Mouse (Mus musculus) forebrain, embryonic 15.5 days (tissue): ENCODE results near the gene Ehbp1. TPM values are rescaled to one million over a fixed set of nuclear protein-coding genes. Genes with fewer than 3 reads are reported as not detected.

ENCODE experiments used
- ATAC-seq: fragments of 200-750 bp; cut with Nextera tagmentation; replicated peaks from 2 replicates; pipeline ENCODE4 v1.8.0; 2017; ENCODE audit warnings: mild to moderate bottlenecking, moderate TSS enrichment, moderate library complexity
- H3K27ac ChIP-seq: fragments of 300-500 bp; sonication (generic); replicated peaks from 2 replicates; pipeline ENCODE4 v1.5.1; 2015; ENCODE audit warnings: mild to moderate bottlenecking, inconsistent platforms
- H3K27me3 ChIP-seq: fragments of 300-500 bp; sonication (generic); 2 replicates; pipeline ENCODE4 v1.6.1; 2015; ENCODE audit warnings: inconsistent platforms
- H3K36me3 ChIP-seq: fragments of 300-500 bp; sonication (generic); 2 replicates; pipeline ENCODE4 v1.6.1; 2015; ENCODE audit warnings: mild to moderate bottlenecking, inconsistent platforms
- H3K4me1 ChIP-seq: fragments of 300-500 bp; sonication (generic); 2 replicates; pipeline ENCODE4 v1.6.1; 2015; ENCODE audit warnings: inconsistent platforms
- H3K4me2 ChIP-seq: fragments of 300-500 bp; sonication (generic); replicated peaks from 2 replicates; pipeline ENCODE4 v1.6.1; 2015; ENCODE audit warnings: mild to moderate bottlenecking, inconsistent platforms
- H3K4me3 ChIP-seq: fragments of 300-500 bp; sonication (generic); 2 replicates; pipeline ENCODE4 v1.5.1; 2015; ENCODE audit warnings: mild to moderate bottlenecking, inconsistent platforms
- H3K9ac ChIP-seq: fragments of 300-500 bp; sonication (generic); replicated peaks from 2 replicates; pipeline ENCODE4 v1.6.1; 2015; ENCODE audit warnings: mild to moderate bottlenecking, inconsistent platforms
- H3K9me3 ChIP-seq: fragments of 300-500 bp; sonication (generic); 2 replicates; pipeline ENCODE4 v1.6.1; 2016; ENCODE audit warnings: inconsistent platforms
- WGBS: fragments of 180-500 bp; shearing (Covaris S2); methylation state at CpG from one replicate; pipeline ENCODE4 v1.1.7; 2015; ENCODE audit warnings: mixed read lengths; 5-methylcytosine and 5-hydroxymethylcytosine counted together
- polyA plus RNA-seq: library from polyadenylated mRNA; unstranded; fragments of >200 nt; fragmentation: Nextera tagmentation; extraction: Ambion mirVana; gene quantifications from 2 replicates; pipeline ENCODE4 v1.2.1, GENCODE M21; 2015

The Ehbp1 gene
- polyA plus RNA-seq, 1 experiment from 2014 or later = 21.2 TPM

- H3K9me3 ChIP-seq = no peaks in the 10 kb centered on the region
- H3K4me3 ChIP-seq = no peak overlapping the region
- no peak overlapping the region for H3K4me2 ChIP-seq
- ATAC-seq = no peak
- H3K27ac ChIP-seq = no peak overlapping the region
- 76% methylated on average over 2 of the region's 2 CpGs for WGBS
- no peak overlapping the region for H3K9ac ChIP-seq
- H3K36me3 ChIP-seq = no peaks in the 10 kb centered on the region
- H3K27me3 ChIP-seq = no peaks in the 10 kb centered on the region
- H3K4me1 ChIP-seq = no peaks in the 10 kb centered on the region
Observed at GRCm38 (mm10) chr11:22218222-22218621, 123.9 kb downstream of the Ehbp1 start.

DNA sequence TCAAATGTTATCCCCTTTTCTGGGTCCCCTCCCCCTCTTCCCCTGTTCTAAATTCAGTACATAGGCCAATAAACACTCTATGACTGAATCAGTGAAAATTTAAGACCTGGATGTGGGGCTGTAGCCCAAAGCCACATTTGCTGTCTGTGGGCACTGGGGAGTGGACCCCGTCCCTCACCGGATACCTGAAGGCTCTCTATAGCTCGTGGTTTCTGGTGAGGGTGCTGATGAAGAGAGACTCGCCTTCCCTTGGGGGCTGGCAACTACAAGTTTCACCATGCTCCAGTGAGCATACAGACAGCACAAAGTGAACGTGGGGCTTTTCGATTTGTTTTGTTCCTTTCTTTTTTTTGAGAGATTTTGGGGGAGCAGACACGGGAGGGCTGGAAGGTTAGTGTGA, 125.2 kb downstream of the Ehbp1 start:
- Histone ChIP-seq H3K9ac (no peak overlapping the region), H3K27ac (no peak overlapping the region), H3K9me3 (no peaks in the 10 kb centered on the region), H3K4me3 (no peak overlapping the region), H3K36me3 (no peaks in the 10 kb centered on the region), H3K4me2 (no peak overlapping the region), H3K4me1 (no peaks in the 10 kb centered on the region), H3K27me3 (no peaks in the 10 kb centered on the region)
- WGBS = 47% methylated on average over 7 of the region's 7 CpGs
- no peak for ATAC-seq

- peak; percentile 95 for ATAC-seq
- H3K4me2 ChIP-seq = no peak overlapping the region
Observed at GRCm38 (mm10) chr11:22206611-22207010, 135.5 kb downstream of the Ehbp1 start.

GRCm38 (mm10) chr11:22206191-22206590, 135.9 kb downstream of the Ehbp1 start:
- Histone ChIP-seq H3K9me3 (no peaks in the 10 kb centered on the region), H3K27me3 (no peaks in the 10 kb centered on the region), H3K4me2 (no peak overlapping the region), H3K4me3 (no peak overlapping the region), H3K27ac (no peak overlapping the region), H3K36me3 (no peaks in the 10 kb centered on the region), H3K9ac (no peak overlapping the region), H3K4me1 (peaks cover 10% of the 10 kb centered on the region; the same call in 1 of the 2 replicates)
- ATAC-seq = peak; percentile 42
- 8% methylated on average over 2 of the region's 2 CpGs for whole genome bisulfite sequencing

More at GRCm38 (mm10) chr11:22206611-22207010, 135.5 kb downstream of the Ehbp1 start:
- Histone ChIP-seq H3K36me3 (no peaks in the 10 kb centered on the region), H3K9me3 (no peaks in the 10 kb centered on the region), H3K4me3 (no peak overlapping the region), H3K27me3 (no peaks in the 10 kb centered on the region), H3K4me1 (peaks cover 10% of the 10 kb centered on the region; the same call in 1 of the 2 replicates), H3K9ac (no peak overlapping the region), H3K27ac (no peak overlapping the region)
- 13% methylated on average over 1 of the region's 1 CpGs for WGBS

GRCm38 (mm10) chr11:22203413-22203812, 138.7 kb downstream of the Ehbp1 start:
- Histone ChIP-seq H3K27ac (no peak overlapping the region), H3K9me3 (no peaks in the 10 kb centered on the region), H3K4me1 (peaks cover 19% of the 10 kb centered on the region), H3K9ac (no peak overlapping the region), H3K4me2 (no peak overlapping the region), H3K27me3 (no peaks in the 10 kb centered on the region), H3K36me3 (no peaks in the 10 kb centered on the region), H3K4me3 (no peak overlapping the region)
- no peak for ATAC-seq
- 83% methylated on average over 5 of the region's 5 CpGs for WGBS

DNA sequence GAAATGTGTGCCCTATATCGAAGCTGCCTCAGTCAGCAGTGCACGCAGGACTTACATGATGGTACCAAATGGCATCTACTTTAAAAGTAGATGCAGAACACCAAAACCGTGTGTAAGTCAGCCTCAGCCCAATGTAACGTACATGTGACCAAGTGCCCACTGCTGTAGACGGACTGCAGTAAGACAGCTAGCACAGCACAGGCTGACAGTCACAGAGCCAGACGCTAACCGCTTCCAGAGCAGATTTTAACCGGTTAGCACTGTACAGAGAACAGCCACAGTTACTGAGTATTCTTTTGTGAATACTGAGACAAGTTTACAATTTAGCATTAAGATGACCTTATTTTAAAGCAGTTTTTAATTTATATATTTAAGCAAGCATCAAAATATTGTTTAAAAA, 141.0 kb downstream of the Ehbp1 start:
- 0 out of 2 replicates have a peak, but pooled peaks have one; percentile 55 for ATAC-seq
- Histone ChIP-seq H3K9ac (no peak overlapping the region), H3K4me2 (no peak overlapping the region), H3K27me3 (no peaks in the 10 kb centered on the region), H3K9me3 (no peaks in the 10 kb centered on the region), H3K27ac (no peak overlapping the region), H3K4me1 (peaks cover 14% of the 10 kb centered on the region), H3K4me3 (no peak overlapping the region), H3K36me3 (no peaks in the 10 kb centered on the region)
- WGBS = 79% methylated on average over 8 of the region's 8 CpGs

GRCm38 (mm10) chr11:22199881-22200280, 142.2 kb downstream of the Ehbp1 start:
- no peaks in the 10 kb centered on the region for H3K27me3 ChIP-seq
- no peak overlapping the region for H3K4me2 ChIP-seq
- 20% methylated on average over 3 of the region's 3 CpGs for WGBS

DNA sequence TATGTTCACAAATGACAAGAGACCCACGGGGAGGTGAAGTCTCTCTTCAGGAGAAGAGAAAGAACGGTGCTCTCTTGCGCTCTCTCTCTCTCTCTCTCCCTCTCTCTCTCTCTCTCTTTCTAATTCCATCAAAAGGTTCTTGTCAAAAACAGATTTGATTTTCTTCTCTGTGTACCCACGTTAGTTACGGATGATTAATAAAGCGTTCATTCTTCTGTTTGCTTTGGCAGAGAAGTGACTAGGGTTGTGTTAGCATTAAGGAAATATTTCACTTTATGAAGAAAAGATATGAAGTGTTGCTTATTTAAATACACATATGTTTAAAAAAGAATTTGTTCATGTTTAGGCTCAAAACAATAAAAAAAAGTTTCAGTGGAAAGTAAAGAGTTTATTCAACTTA, 143.7 kb downstream of the Ehbp1 start:
- ATAC-seq = no peak
- Histone ChIP-seq H3K9ac (no peak overlapping the region), H3K4me3 (no peak overlapping the region), H3K27me3 (no peaks in the 10 kb centered on the region), H3K4me1 (peaks cover 9% of the 10 kb centered on the region), H3K4me2 (no peak overlapping the region), H3K27ac (no peak overlapping the region), H3K9me3 (no peaks in the 10 kb centered on the region), H3K36me3 (no peaks in the 10 kb centered on the region)
- WGBS = 25% methylated on average over 6 of the region's 6 CpGs

More at GRCm38 (mm10) chr11:22199881-22200280, 142.2 kb downstream of the Ehbp1 start:
- H3K9ac ChIP-seq = no peak overlapping the region
- no peaks in the 10 kb centered on the region for H3K36me3 ChIP-seq
- H3K4me3 ChIP-seq = no peak overlapping the region
- no peaks in the 10 kb centered on the region for H3K9me3 ChIP-seq
- H3K27ac ChIP-seq = no peak overlapping the region
- ATAC-seq = 0 out of 2 replicates have a peak, but pooled peaks have one; percentile 46
- H3K4me1 ChIP-seq = peaks cover 9% of the 10 kb centered on the region

DNA sequence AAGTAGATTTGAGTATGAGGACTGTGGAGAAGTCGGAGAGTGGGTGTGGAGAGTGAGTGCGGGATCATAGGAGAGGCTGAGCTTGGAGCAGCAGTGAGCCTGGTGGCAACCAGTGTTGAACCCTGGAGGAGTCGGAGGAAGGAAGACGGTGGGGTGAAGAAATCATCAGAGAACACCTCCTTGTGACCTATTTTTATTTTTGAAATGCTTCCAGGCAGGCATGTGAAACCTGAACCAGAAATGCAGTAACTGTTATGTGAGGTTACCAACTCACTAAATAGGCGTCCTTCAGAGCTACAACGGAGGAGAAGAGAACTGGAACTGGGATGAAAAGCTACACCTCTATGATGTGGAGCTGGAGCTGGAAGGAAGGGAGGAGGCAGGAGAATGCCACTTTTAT, 144.2 kb downstream of the Ehbp1 start:
- 71% methylated on average over 6 of the region's 6 CpGs for WGBS
- H3K9ac ChIP-seq = no peak overlapping the region

DNA sequence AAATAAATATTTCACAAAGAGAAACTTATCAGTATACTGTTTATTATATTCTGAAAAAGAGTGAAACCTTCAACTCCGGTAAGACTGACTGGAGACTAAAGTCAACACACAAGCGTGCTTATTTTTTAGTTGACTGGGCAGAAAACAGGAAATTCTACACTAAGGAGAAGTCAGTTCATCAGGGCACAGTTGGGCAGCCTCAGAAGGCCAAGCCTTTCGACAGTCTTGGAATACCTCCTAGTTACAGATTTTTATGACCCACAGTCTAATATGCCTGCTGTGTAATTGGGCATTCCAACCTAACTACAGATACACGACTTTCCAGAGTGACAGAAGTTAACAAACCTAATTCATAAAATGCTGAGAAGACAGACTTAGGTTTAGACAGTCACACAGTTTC, 145.3 kb downstream of the Ehbp1 start:
- no peak for ATAC-seq
- no peak overlapping the region for H3K9ac ChIP-seq
- no peak overlapping the region for H3K4me2 ChIP-seq
- no peaks in the 10 kb centered on the region for H3K36me3 ChIP-seq
- peaks cover 9% of the 10 kb centered on the region for H3K4me1 ChIP-seq
- no peaks in the 10 kb centered on the region for H3K27me3 ChIP-seq
- H3K27ac ChIP-seq = no peak overlapping the region
- no peak overlapping the region for H3K4me3 ChIP-seq
- no peaks in the 10 kb centered on the region for H3K9me3 ChIP-seq
- WGBS = 83% methylated on average over 4 of the region's 4 CpGs

More for the DNA sequence above, 144.2 kb downstream of the Ehbp1 start:
- H3K27me3 ChIP-seq = no peaks in the 10 kb centered on the region
- H3K9me3 ChIP-seq = no peaks in the 10 kb centered on the region
- H3K4me3 ChIP-seq = no peak overlapping the region
- peaks cover 9% of the 10 kb centered on the region for H3K4me1 ChIP-seq
- H3K27ac ChIP-seq = no peak overlapping the region
- no peak overlapping the region for H3K4me2 ChIP-seq
- ATAC-seq = no peak
- H3K36me3 ChIP-seq = no peaks in the 10 kb centered on the region

DNA sequence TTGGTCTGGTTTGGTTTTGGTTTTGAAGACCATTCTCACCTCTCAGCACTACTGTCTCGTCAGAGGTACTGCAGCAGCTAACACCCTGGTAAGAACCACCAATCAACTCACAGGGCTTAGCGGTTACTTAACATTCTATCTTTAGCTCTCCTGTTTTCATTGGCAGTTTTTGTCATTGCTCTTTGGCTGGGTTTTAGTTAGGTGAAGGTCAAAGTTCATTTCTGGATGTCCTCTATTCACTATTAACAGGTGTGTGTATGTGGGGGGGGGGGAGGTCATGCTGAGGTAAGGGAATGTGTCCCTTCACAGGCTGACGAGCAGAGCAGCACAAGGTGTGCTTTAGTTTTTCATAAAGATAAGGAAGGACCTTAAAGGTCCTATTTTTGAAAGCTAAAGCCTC, 147.5 kb downstream of the Ehbp1 start:
- Histone ChIP-seq H3K9me3 (no peaks in the 10 kb centered on the region), H3K4me1 (peaks cover 5% of the 10 kb centered on the region), H3K36me3 (no peaks in the 10 kb centered on the region), H3K4me2 (no peak overlapping the region), H3K27me3 (no peaks in the 10 kb centered on the region), H3K4me3 (no peak overlapping the region), H3K9ac (no peak overlapping the region), H3K27ac (no peak overlapping the region)
- no peak for ATAC-seq
- 70% methylated on average over 3 of the region's 3 CpGs for WGBS

DNA sequence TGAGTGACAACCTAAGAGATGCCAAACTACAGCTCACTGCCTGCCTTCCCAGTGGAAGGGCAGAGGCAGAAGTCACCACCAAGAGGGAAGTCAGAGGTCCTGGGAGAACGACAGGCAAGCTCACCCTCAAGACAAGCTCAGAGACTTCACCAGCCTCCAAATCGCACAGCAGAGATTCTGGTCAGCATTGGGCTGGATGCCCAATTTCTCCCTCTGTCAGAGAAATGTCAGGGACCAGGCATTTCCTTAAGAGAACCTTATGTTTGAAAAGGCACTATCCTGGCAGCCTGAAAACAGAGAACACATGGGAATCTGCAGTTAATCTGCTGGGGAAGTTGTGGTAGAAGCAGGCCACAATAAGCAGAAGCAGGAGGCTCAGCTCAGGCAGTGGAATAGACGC, 151.5 kb downstream of the Ehbp1 start:
- H3K36me3 ChIP-seq = no peaks in the 10 kb centered on the region
- no peak for ATAC-seq
- no peak overlapping the region for H3K27ac ChIP-seq
- no peak overlapping the region for H3K9ac ChIP-seq
- H3K4me2 ChIP-seq = no peak overlapping the region
- no peak overlapping the region for H3K4me3 ChIP-seq
- no peaks in the 10 kb centered on the region for H3K4me1 ChIP-seq
- H3K9me3 ChIP-seq = no peaks in the 10 kb centered on the region
- WGBS = 73% methylated on average over 3 of the region's 3 CpGs
- no peaks in the 10 kb centered on the region for H3K27me3 ChIP-seq

DNA sequence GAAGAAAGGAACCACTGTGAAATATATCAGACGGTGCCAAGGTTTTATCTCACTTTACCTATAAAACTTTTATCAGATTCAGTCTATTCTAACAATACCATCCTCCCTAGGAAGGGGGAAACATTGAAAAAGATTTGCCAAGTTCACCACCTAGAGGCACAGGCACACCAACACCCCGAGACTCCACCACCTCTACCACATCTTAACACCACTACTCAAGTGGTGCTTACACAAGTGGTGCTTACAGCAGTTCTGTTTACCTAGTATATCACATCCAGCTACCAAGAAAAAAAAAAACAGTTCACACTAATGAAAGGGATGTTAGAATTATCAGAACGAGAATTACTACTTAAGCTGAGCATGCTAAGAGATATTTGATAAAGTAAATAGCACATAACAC, 152.1 kb downstream of the Ehbp1 start:
- Histone ChIP-seq H3K4me1 (no peaks in the 10 kb centered on the region), H3K4me2 (no peak overlapping the region), H3K9ac (no peak overlapping the region), H3K27me3 (no peaks in the 10 kb centered on the region), H3K9me3 (no peaks in the 10 kb centered on the region), H3K4me3 (no peak overlapping the region), H3K27ac (no peak overlapping the region), H3K36me3 (no peaks in the 10 kb centered on the region)
- ATAC-seq = no peak
- WGBS = 94% methylated on average over 3 of the region's 3 CpGs
